Mouse (Mus musculus): ENCODE data around the gene Park7.

DNA sequence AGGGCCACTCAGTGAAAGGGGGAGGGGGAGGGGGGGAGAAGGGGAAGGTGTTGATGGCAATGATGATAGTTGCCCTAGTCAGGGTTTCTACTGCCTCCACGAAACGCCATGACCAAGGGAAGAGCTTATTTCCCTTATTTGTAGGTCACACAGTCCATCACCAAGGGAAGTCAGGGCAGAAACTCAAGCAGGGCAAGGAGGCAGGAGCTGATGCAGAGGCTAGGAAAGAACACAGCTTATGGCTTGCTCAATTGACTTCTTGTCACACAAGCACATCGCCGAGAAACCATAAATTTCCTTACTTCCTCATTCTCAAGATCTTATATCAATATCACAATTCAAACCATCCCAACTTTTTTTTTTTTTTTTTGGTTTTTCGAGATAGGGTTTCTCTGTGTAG lies 22.9 kb downstream of the Park7 start:
- TF ChIP-seq POLR2A (IDR thresholded peaks at IDR 0.05; ENCODE audit: low read depth, low read length): no peak
- TF ChIP-seq CTCF (IDR thresholded peaks at IDR 0.05; ENCODE audit: extremely low read depth, insufficient read length, insufficient replicate concordance, low read depth, low read length): no peak

Data from small intestine, adult 2 months (tissue).